Mouse (Mus musculus): ENCODE data around the gene Ptpn1.

DNA sequence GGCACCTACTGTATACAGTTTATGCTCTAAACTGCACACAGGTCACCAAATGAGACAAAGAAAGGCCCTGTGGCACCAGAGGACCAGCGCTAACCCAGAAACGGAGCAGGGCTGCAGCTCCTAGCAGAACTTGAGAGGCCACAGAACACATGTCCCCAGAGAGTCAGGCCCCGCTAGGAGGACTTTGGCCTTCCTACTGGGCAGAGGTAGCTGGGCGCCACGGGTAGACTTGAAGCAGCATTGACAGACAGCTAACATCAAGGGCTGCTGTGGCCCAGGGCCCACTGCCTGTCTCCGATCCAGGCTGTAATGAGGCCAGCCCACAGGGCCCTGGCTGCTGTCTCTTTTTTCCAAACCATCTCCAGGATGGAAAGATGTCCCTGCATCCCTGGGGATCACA is 74.6 kb downstream of the Ptpn1 start:
- TF ChIP-seq CTCF (conservative IDR thresholded peaks at IDR 0.05; ENCODE audit: low read length) (no peak), POU5F1 (IDR thresholded peaks at IDR 0.05; ENCODE audit: borderline replicate concordance, low read length) (no peak), NANOG (IDR thresholded peaks at IDR 0.05; ENCODE audit: borderline replicate concordance, low read length) (no peak)

Data from E14TG2a.4 (cell line).